Mouse (Mus musculus): ENCODE data around the gene Hist1h3g.
"Not testable (repeated sequence)": the region's sequence is repeated elsewhere in the genome, so short reads cannot be mapped to it uniquely, and the experiment has no call there.

Gene Hist1h3g

GRCm38 (mm10) chr13:23560699-23561098 lies 25.5 kb downstream of the Hist1h3g start:
- not testable (repeated sequence) for DNase-seq (ENCODE audit: low spot score)

- not testable (repeated sequence) for DNase-seq (ENCODE audit: low spot score)
Observed at GRCm38 (mm10) chr13:23561531-23561882, 26.3 kb downstream of the Hist1h3g start.

GRCm38 (mm10) chr13:23561883-23562659 lies 26.8 kb downstream of the Hist1h3g start, which contains the start of gene Hist1h3e:
TSS of gene Hist1h3e (minus strand) at chr13:23562369.
- peak; percentile 83 for DNase-seq (ENCODE audit: low spot score)

- DNase-seq (ENCODE audit: low spot score) = no peak
Observed at GRCm38 (mm10) chr13:23562699-23563462, 27.7 kb downstream of the Hist1h3g start.

- no peak for DNase-seq (ENCODE audit: low spot score)
Observed at GRCm38 (mm10) chr13:23564482-23564881, 29.3 kb downstream of the Hist1h3g start.

GRCm38 (mm10) chr13:23570261-23571021 lies 35.2 kb downstream of the Hist1h3g start:
- not testable (repeated sequence) for DNase-seq (ENCODE audit: low spot score)

GRCm38 (mm10) chr13:23571022-23571503 lies 35.8 kb downstream of the Hist1h3g start, which contains the start of the genes Hist1h2ae and Hist1h2bg:
TSS of gene Hist1h2ae (minus strand) at chr13:23571220.
TSS of gene Hist1h2bg (plus strand) at chr13:23571396.
- no peak for DNase-seq (ENCODE audit: low spot score)

- not testable (repeated sequence) for DNase-seq (ENCODE audit: low spot score)
Observed at GRCm38 (mm10) chr13:23571504-23572217, 36.4 kb downstream of the Hist1h3g start.

GRCm38 (mm10) chr13:23572218-23573033 lies 37.2 kb downstream of the Hist1h3g start:
- no peak for DNase-seq (ENCODE audit: low spot score)

GRCm38 (mm10) chr13:23573034-23573897 lies 38.0 kb downstream of the Hist1h3g start:
- not testable (repeated sequence) for DNase-seq (ENCODE audit: low spot score)

GRCm38 (mm10) chr13:23573898-23574524 lies 38.8 kb downstream of the Hist1h3g start, which contains the start of the genes Hist1h2bf and Hist1h2ad:
TSS of gene Hist1h2bf (minus strand) at chr13:23574196.
TSS of gene Hist1h2ad (plus strand) at chr13:23574381.
- DNase-seq (ENCODE audit: low spot score) = peak; percentile 66

GRCm38 (mm10) chr13:23574546-23575170 lies 39.4 kb downstream of the Hist1h3g start:
- DNase-seq (ENCODE audit: low spot score) = not testable (repeated sequence)

- no peak for DNase-seq (ENCODE audit: low spot score)
Observed at GRCm38 (mm10) chr13:23575271-23575851, 40.1 kb downstream of the Hist1h3g start, which contains the start of gene Hist1h3d. TSS of gene Hist1h3d (plus strand) at chr13:23575763.

- not testable (repeated sequence) for DNase-seq (ENCODE audit: low spot score)
Observed at GRCm38 (mm10) chr13:23575864-23576313, 40.7 kb downstream of the Hist1h3g start.

- no peak for DNase-seq (ENCODE audit: low spot score)
Observed at GRCm38 (mm10) chr13:23576351-23576881, 41.2 kb downstream of the Hist1h3g start.

GRCm38 (mm10) chr13:23576906-23577639 lies 41.9 kb downstream of the Hist1h3g start:
- DNase-seq (ENCODE audit: low spot score) = no peak

GRCm38 (mm10) chr13:23577835-23578234 lies 42.6 kb downstream of the Hist1h3g start:
- no peak for DNase-seq (ENCODE audit: low spot score)
